Mouse (Mus musculus) lung, adult 2 months (tissue): ENCODE measurements around the gene Tsen34. TPM values are rescaled to one million over a fixed set of nuclear protein-coding genes. Genes with fewer than 3 reads are reported as not detected.

Source experiments
- DNase-seq: peaks from one replicate; pipeline ENCODE4 v3.0.0; 2022
- H3K4me1 ChIP-seq: fragments of 200-500 bp; 2 replicates; pipeline ENCODE4 v1.6.1; 2011; ENCODE audit warnings: low read length; ENCODE audit not compliant: control insufficient read depth, insufficient read depth
- H3K4me3 ChIP-seq: fragments of 200-500 bp; replicated peaks from 2 replicates; pipeline ENCODE3; 2011; ENCODE audit warnings: low read depth, mild to moderate bottlenecking, control low read depth, low read length; ENCODE audit errors: extremely low read depth
- CTCF ChIP-seq: fragments of 200-500 bp; IDR thresholded peaks from 2 replicates; pipeline ENCODE4 v1.5.1; 2011; ENCODE audit warnings: mild to moderate bottlenecking, low read length, control low read depth; ENCODE audit not compliant: insufficient read depth
- POLR2A ChIP-seq: fragments of 200-500 bp; IDR thresholded peaks from 2 replicates; pipeline ENCODE4 v1.6.1; 2011; ENCODE audit warnings: low read depth, mild to moderate bottlenecking, control low read depth, low read length, borderline replicate concordance; ENCODE audit errors: extremely low read depth
- WGBS: fragments of 180-500 bp; shearing (Covaris S2); methylation state at CpG from one replicate; pipeline ENCODE4 v1.1.7; 2018; 5-methylcytosine and 5-hydroxymethylcytosine counted together
- polyA plus RNA-seq: library from polyadenylated mRNA; depleted of rRNA; stranded (reverse); fragments of >200 nt; gene quantifications from 2 replicates; pipeline ENCODE4 v1.2.3, GENCODE M21; 2012; rRNA removed

Tsen34 gene
- polyA plus RNA-seq, result 100.0 and 102 TPM in 2 replicates

GRCm38 (mm10) chr7:3692382-3692986, at the start of gene Tsen34:
Gene Tsen34 (plus strand): TSS chr7:3692863.
- TF ChIP-seq POLR2A (no peak), CTCF (no peak)
- DNase-seq, result no peak
- Histone ChIP-seq H3K4me3 (peak within 1 kb of the TSS; percentile 59), H3K4me1 (no peaks in the 10 kb centered on the region)
- under 1% methylated on average over 49 of the region's 49 CpGs for WGBS

DNA sequence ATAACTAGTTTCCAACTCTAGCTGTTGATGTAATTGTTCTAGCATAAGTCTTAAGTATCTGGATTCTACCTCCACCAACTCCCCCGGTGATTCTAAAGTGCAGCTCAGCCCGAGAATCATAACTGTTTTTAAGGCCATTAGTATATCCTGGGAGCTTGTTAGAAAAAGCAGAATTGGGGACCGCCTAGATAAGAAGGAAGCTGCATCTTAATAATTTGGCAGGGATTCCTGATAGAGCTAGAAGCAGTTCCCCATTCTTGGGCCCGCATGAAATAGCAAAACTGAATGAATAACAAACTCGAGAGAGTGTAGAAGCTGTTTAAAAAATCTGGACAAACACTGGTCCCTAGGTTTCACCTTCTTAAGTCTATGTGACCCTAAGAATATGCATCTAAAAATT, 49.3 kb upstream of the Tsen34 start:
- WGBS, result 61% methylated on average over 5 of the region's 5 CpGs
- DNase-seq, result no peak
- no peak for TF ChIP-seq CTCF
- Histone ChIP-seq H3K4me1 (peaks cover 15% of the 10 kb centered on the region; the same call in 1 of the 2 replicates), H3K4me3 (no peak overlapping the region)

GRCm38 (mm10) chr7:3643843-3644242, 48.8 kb upstream of the Tsen34 start:
- no peak for TF ChIP-seq POLR2A
- TF ChIP-seq CTCF, result no peak
- WGBS, result 16% methylated on average over 9 of the region's 9 CpGs
- no peak for DNase-seq
- Histone ChIP-seq H3K4me1 (peaks cover 15% of the 10 kb centered on the region; the same call in 1 of the 2 replicates), H3K4me3 (no peak overlapping the region)

DNA sequence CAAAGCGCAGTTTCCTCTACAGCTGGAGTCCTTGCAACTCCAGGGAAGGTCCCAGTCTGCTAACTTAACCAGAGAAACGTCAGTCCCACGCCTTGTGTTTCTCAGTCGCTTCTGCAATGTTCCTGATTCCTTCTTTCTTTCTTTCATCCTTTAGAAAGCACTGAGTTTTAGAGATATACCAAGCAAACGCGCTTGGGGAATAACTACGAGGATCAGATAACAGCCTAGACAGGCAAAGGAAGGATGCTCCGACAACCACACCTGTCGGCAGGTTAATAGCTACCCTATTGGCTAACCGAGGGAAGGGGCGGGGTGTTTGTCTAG, 48.4 kb upstream of the Tsen34 start:
- under 1% methylated on average over 11 of the region's 11 CpGs for WGBS
- no peak for DNase-seq
- peaks cover 15% of the 10 kb centered on the region; the same call in 1 of the 2 replicates for H3K4me1 ChIP-seq
- H3K4me3 ChIP-seq, result peak overlapping the region; percentile 31
- TF ChIP-seq POLR2A (no peak), CTCF (no peak)

DNA sequence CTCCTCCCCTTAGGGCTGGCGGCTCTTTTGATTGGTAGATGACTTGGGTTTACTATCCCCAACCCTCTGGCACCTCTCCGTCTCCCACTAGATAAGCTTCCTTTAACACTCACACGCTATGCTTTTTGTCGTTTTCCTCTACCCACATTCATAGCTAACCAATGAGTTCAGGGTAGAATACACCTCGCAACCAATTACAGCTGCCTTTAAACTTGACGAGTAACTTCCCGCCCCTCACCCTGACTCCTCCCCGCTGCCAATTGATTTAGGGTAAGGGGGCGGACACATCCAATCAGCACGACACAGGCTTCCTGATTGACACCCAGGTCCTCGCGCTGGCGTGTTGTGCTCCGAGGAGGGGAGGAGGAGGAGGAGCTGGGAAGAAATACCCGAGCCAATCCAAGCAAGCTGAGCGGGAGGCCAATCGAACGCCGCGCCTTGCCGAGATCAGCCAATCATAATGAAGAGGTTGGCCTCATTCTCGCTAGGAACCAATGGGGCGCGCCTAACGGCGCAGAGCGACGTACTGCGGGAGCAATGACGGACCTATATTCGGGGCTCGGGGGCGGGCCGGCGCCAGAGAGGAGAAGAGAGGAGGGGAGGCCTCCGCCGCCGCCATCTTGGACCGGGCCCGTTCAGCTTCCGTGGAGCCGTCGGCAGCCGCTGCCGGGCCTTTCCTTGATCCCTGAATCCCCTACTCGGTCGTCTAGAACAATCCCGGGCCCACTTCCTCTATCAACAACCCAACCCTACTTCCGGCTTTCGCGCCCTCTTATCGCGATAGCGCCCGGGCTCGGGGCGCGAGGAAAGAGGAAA, 47.8 kb upstream of the Tsen34 start, which contains the start of gene Cnot3:
TSS of gene Cnot3 (plus strand) at position 597 of the 816 bp plus-strand sequence.
- 1% methylated on average over 55 of the region's 58 CpGs for WGBS
- peak; percentile 95 for DNase-seq

DNA sequence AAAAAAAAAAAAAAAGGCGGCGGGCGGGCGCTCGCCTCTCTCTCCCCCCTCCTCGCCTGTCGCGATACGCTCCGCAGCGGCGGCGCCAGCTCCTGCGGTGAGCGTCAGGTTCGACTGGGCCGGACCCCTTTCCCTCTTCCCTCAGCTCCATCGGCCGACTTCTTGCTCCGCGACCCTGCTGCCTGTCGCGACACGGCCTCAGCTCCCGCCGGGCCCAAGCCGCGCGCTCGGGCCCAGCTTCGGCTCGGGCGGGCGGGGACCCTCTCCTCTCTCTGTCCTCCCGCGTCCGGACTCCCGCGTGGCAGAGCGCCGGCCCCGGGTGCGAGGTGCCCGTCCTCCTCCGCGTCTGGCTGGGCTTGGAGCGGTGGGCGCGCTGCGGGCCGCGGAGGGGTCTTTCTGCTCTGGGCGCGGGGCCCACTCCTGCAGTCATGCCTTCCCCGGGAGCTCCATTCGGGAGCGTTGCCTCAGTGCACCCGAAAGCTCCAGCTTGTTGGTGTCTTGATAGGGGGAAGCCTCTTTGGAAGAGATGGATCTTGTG, 47.1 kb upstream of the Tsen34 start:
- under 1% methylated on average over 52 of the region's 58 CpGs for WGBS
- DNase-seq, result peak; percentile 39
- TF ChIP-seq POLR2A, result no peak
- TF ChIP-seq CTCF, result no peak
- H3K4me3 ChIP-seq, result peak overlapping the region; percentile 82
- H3K4me1 ChIP-seq, result peaks cover 15% of the 10 kb centered on the region; the same call in 1 of the 2 replicates

More for the DNA sequence above, 47.8 kb upstream of the Tsen34 start, which contains the start of gene Cnot3:
- Histone ChIP-seq H3K4me1 (peaks cover 15% of the 10 kb centered on the region; the same call in 1 of the 2 replicates), H3K4me3 (peak within 1 kb of the TSS; percentile 82)
- TF ChIP-seq POLR2A (peak; percentile 81; the same call in 1 of the 2 replicates), CTCF (no peak)

DNA sequence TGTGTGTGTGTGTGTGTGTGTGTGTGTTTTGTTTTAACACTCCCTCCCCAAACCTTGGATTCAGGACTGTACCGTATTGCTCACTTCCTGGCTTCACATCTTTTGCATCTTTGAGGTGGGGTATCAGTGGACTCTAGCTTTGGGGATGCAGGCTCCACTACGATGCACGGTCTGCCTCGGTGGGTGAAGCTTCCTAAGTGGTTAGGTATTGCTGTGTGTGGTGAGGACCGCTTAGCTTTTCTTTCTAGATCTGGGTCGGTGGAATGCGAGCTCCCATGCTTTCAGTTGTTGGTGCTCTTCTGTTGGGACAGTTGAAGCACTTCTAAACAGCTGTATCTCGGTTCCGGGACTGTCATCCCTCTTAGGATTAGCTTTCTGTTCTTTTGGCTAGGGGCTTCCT, 46.5 kb upstream of the Tsen34 start:
- TF ChIP-seq POLR2A (no peak), CTCF (no peak)
- 3% methylated on average over 9 of the region's 9 CpGs for WGBS
- peak overlapping the region; percentile 82 for H3K4me3 ChIP-seq
- peaks cover 15% of the 10 kb centered on the region; the same call in 1 of the 2 replicates for H3K4me1 ChIP-seq
- DNase-seq, result no peak

GRCm38 (mm10) chr7:3646641-3647040, 46.0 kb upstream of the Tsen34 start:
- H3K4me1 ChIP-seq, result peaks cover 15% of the 10 kb centered on the region; the same call in 1 of the 2 replicates
- no peak for TF ChIP-seq POLR2A
- no peak for TF ChIP-seq CTCF
- H3K4me3 ChIP-seq, result no peak overlapping the region
- 50% methylated on average over 4 of the region's 4 CpGs for WGBS
- DNase-seq, result no peak

- TF ChIP-seq POLR2A, result no peak
- no peak for TF ChIP-seq CTCF
- 73% methylated on average over 4 of the region's 4 CpGs for WGBS
- DNase-seq, result no peak
- no peak overlapping the region for H3K4me3 ChIP-seq
- no peaks in the 10 kb centered on the region for H3K4me1 ChIP-seq
These were observed 35.7 kb upstream of the Tsen34 start for GRCm38 (mm10) chr7:3656966-3657365.

GRCm38 (mm10) chr7:3658578-3658977, 34.1 kb upstream of the Tsen34 start:
- 88% methylated on average over 14 of the region's 14 CpGs for WGBS
- H3K4me1 ChIP-seq, result no peaks in the 10 kb centered on the region
- no peak overlapping the region for H3K4me3 ChIP-seq
- no peak for TF ChIP-seq CTCF
- TF ChIP-seq POLR2A, result no peak
- DNase-seq, result no peak
